Mouse (Mus musculus) hematopoietic stem cell, adult 5-6 weeks (primary cell): Measurements from ENCODE around the gene Wdtc1. TPM values are rescaled to one million over a fixed set of nuclear protein-coding genes. Genes with fewer than 3 reads are reported as not detected.

Source experiments
- ATAC-seq, 2 experiments: fragments of 125-278 bp in 1 of 2; replicated peaks in 1 of 2; 2 replicates each; pipeline ENCODE4 v1.8.0; 2016 to 2017; ENCODE audit warnings: inconsistent platforms in 2 of 2, mild to moderate bottlenecking in 2 of 2, moderate number of reproducible peaks in 2 of 2, low read depth in 1 of 2, moderate TSS enrichment in 1 of 2; ENCODE audit not compliant: low FRiP score in 2 of 2, poor library complexity in 2 of 2, severe bottlenecking in 2 of 2, insufficient read depth in 1 of 2, low TSS enrichment in 1 of 2
- total RNA-seq: library from RNA; stranded (forward); fragments of 172-1452, 232-1000 nt; gene quantifications from 2 replicates; pipeline ENCODE4 v1.2.3, GENCODE M21; 2017

Wdtc1 gene
- total RNA-seq, 1 experiment from 2014 or later = 13.7 TPM

DNA sequence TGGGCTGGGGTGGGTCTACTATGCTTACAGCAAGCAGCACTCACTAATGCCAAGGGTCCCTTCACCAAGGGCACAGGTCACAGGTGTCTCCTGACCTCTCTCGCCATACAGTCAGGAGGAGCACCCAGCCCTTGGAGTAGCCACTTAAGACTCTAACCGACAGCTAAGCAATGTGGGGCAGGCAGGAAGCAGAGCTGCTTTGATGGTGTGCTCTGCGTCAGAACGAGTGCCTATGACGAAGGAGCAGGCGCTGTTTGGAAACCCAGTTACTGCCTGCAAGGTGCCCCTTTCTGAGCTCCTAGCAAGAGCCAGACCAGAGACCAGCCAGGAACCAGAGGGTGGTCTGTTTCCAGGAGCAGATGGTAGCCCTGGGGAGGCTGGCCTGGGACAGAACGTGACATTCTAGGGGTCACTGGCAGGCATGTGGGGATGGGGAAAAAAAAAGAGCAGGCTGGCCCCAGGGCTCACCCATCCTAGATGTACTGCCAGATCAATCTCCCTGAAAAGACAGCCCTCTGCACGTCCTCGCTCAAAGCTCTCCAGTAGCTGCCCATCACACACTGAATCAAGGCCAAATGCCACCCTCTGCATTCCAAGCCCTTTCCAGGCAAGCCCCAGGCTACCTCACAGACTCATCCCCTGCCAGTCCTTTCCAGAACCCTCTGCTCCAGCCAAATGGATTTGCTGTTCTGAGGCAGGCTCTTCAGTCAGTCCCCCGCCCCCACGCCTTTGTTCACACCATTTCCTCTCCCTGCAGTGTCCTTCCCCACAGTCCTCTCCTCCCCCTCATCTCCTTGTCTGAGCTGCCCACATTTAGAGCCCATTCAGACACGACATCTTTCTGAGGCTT lies 54.5 kb downstream of the Wdtc1 start:
- ATAC-seq = no peak

DNA sequence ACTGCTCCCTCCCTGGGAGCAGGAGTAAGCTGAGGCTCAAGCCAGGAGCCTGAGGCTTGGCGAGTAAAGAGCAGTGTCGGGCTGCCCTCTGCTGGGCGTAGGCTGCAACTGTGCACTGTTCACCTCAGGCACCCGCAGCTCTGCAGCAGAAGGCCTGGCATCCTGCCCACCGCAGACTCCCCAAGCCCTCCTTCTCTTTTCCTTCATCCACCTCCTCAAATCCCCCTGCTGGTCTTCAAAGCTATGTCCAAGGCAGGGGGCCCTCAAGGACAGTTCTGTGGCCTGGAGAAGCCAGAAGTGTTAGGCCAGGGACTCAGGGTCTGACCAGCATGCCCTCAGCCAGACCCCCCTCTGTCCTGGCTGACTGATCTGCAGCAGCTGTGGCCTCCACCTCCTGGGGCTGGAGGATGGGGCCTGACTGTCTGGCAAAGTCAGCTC lies 55.5 kb downstream of the Wdtc1 start:
- ATAC-seq = peak; percentile 80 to 89

DNA sequence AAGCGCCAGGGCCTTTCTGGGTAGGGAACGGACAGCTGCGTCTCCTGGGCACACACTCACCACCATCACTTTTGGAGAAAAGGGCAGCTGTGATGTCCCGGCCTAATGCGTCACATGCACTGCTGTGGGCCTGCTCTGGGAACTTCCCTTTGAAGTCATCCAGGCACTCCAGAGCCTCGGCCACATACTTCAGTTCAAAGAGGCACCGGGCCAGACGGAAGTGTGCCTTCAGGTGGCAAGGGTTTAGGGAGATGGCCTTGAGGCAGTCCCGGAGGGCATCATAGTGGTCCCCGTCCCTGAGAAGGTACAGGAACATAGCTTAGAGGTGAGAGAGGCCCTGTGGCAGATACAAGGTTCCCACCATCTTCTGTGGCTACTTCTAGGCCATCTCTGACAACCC lies 55.9 kb downstream of the Wdtc1 start:
- ATAC-seq = no peak; a peak in 1 of 4 replicates

DNA sequence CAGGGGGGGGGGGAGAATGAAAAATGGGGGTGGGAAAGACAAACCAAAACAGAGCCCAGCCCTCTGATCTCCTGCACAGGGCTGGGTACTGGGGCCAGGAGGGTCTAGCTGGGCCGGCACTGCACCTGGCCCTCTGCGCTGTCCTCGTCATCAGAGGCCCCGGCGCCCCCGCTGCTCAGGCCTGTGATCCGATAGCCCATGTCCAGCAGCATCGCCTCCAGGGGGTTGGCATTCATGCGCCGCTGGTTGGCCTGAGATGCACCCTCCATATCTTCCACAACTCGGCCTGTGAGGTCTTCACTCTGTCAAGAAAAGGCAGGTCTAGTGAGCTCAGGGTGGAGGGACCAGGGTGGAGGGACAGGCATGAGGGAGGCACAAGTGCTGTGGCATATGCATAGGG lies 59.2 kb downstream of the Wdtc1 start:
- ATAC-seq = no peak

DNA sequence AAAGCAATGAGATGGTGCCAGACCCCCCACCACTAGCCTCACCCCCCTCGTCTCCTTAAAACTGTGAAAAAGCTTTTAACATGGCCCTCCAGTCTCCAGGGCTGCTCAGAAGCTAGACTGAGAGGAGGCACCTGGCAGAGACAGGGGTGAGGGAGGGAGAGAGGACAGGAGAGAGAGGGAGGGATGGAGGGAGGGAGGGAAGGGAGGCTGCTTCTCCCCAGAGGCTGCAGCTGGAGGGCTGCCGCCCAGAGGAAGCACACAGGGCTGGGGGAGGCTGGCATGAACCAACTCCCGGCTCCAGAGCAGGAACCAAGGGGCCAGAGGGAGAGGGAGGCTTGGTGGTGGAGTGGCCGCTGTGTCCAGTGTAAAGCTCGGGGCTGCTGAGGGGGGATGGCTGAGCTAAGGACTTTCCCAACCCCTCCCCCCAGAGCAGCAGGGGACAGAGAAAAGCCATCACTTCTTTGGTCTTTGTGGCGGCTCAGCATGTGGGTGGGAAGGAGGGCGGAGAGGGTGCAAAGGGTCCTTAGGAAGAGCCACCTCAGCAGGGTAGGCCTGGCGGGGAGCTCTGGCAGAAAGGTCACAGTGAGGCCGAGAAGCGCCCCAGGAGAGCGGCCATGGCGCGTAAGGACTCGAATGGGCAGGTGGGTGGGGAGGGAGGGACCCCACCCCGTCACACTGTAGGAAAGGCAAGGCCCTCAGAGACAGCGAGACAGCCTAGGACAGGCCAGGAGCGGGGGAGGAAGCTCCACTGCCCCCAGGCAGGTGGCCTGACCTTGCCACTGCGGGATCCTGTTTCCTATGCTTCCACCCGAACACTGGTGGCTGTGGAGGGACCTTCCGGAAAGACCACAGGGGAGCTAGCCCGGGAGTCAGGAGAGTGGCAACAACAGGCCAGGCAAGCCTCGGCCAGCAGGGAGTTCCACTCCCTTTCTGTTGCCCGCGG lies 60.1 kb downstream of the Wdtc1 start:
- ATAC-seq = 0 out of 4 replicates have a peak, but pooled peaks of 1 of the 2 experiments have one; percentile 23

DNA sequence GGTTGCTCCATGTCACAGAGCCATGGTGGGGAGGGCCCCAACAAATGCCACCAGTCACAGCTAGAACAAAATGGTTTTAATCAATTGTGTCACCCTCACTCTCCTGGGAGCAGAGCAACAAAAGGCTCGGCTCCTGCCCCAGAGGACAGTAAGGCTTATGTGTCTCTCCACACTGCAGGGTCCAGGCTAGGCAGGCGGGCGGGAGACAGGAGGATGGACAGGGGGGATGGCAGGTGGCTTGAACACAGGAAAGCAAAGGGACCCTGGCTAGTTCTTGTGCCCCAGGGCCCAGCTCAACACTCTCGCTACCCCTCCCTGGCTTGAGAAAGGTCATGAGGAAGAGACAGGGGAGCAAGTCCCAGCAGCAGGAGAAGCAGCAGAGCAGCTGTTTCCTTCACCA lies 60.9 kb downstream of the Wdtc1 start:
- ATAC-seq = 0 out of 4 replicates have a peak, but pooled peaks of 1 of the 2 experiments have one; percentile 12

DNA sequence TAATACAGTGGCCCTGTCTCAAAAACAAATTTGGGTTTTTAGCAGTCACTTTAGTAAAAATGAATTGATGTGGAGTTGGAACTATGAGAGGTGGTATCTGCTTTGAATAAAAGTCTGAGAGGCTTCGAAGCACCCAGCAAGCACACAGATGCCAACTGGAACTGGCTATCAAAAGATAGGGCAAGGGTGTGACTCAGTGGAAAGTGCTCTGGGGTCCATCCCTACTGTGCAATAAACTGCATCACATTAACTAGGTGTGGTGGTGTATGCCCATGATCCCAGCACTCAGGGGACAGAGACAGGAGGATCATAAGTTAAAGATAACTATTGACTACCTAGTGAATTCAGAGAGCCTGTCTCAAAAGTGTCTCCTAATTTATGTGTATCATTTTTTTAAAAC lies 62.0 kb downstream of the Wdtc1 start:
- ATAC-seq = no peak

DNA sequence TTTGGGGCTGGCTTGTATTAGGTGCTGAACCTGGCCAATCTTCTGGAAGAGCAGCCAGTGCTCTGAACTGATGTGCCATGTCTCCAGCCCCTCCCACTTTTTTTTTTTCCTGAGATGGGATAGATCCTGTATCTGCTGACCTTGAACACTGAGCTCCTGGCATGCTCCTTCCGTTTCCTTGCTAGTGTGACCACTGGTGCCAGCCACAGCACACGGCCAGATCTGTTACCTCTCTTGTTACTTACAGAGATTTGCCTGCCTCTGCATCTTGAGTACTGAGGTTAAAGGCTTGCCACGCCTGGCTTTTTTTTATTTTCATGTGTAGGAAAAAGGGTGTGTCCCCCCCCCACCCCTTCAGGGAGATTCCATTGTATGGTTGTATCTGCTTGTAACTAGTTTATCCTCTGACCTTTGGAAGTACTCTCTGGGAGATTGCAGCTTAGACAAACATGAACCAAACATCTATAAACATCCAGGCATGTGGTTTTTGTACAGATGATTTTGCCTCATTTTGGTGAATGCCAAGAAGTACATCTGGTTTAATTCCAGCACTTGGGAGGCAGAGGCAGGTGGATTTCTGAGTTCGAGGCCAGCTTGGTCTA lies 66.7 kb downstream of the Wdtc1 start:
- no peak for ATAC-seq

DNA sequence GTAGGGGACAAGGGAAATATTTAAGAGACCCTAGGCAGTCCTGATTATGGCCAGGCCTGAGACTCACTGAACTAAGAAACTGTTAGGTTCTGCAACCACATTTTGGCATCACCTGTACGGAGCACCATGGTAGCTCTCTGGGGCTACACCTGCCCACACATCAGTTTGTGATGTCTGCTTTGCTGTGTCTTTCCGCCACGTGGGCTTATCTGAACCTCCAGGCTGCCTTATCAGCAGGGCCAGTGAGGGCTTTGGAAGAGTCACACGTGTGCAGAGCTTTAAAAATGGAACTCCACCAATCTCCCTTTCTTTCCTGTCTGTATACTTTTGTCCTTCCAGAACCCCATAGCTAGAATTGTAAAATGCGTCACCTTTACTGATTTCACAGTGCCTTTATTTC lies 67.3 kb downstream of the Wdtc1 start:
- ATAC-seq = peak; percentile 58 to 77; a peak in 3 of 4 replicates

DNA sequence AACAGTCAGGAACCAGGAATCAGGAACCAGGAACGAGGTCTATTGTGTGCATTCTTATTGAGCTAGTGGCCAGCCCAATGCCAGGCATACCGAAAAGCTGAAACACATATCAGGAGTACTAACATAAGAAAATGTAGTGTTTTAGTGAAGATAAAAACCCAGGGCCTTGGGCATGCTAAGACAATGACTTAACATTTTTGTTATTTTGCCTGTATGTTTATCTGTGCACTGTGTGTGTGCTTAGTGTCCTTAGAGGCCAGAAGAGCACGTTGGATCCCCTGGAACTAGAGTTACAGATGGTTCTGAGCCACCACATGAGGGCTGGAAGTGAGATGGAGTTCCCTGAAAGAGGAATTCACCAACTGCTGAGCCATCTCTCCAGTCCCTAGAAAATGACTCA lies 68.0 kb downstream of the Wdtc1 start:
- no peak for ATAC-seq

DNA sequence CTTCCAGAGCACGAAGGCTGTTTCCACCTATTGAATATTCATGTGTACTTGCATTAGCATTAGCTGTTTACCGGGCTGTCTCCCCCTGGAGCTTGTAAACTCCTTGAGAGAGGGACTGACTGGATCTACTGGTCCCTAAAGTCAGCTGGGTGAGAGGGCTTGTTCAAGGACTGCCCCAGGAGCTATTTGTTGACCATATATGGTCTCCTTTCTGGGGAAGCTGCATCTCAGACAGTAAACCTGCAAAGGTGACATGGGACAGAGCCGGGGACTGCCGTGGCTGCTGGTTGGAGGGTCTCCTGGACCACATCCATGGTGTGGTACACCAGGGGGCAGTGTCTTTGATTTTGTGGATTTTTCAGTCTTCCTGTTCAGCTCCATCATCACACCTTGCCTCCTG lies 70.6 kb downstream of the Wdtc1 start:
- ATAC-seq = no peak

DNA sequence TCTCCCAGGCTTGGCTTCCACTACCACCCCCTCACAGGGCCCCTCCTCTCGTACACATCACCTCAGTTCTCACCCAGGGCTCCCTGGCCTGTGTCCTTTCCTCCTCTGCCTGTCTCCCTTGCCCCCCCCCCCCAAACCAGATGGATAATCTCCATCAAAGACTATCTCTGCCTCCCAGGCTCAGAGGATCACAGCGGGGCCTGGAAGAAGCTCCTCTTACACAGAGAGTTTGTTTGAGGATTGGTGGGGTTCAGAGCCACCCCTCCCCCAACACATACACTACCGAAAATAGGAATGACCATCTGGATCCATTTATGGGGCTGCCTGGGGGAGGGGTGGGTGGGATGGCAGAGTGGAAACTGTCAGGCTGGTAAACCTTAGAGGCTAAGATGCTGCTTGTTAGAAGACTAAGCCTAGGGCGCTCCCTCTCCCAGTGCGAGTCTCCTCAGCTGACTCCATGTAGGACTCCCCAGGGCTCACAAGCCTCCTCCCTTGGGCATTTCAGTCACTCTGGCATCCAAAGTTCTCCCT lies 71.3 kb downstream of the Wdtc1 start:
- ATAC-seq = no peak

DNA sequence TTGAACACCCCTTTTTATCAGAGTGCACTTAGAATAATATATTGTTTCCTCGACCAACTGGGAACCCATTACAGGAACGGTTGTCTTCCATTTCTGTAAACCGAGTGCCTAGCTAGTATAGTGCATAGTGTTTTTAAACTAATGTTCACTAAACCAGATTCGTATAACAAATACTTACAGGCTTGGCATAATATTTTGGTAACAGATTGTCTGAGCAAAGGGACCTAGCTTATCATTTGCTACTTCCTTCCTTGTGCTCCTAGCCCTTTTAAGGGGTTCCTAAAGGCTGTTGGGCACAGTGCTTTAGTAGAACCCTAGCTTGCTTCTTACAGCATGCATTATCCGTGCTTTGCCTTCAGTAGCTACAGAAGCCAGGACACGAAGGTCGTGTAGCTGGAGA lies 71.8 kb downstream of the Wdtc1 start:
- no peak for ATAC-seq

DNA sequence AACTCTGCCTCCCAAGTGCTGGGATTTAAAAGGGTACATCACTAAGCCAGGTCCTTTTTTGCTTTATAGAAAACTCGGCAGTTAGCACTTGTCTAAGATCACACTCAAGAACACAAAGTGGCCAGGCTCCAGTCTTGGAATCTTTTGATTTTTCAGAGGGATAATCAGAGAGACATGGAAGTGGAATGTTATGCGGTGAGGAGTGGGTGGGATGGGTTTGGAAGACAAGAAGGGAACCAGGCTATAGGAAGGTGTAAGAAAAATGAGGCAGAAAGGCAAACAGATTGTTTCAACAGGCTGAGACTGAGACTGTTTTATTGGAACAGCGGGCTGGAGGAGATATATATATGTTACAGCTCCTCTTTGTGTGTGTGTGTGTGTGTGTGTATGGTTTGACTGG lies 74.8 kb downstream of the Wdtc1 start:
- no peak for ATAC-seq

DNA sequence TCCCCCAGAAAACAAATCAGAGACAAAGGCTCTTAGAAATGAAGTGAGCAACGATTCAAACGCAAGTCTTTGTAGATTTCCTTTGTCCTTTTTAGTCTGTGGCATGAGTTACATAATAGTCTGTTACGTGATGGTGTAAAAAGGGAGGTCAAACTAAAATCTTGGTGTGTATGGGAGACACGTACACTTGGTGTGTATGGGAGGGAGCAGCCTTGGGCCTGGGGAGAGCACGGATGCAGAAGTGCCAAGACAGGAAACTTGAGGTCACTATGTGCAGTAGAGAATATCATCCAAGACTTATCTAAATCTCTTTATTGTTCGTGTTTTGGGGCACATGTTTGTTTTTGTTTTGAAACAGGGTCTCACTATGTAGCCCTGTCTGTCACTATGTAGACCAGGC lies 75.2 kb downstream of the Wdtc1 start:
- ATAC-seq = peak; percentile 14 to 22; a peak in 2 of 4 replicates

DNA sequence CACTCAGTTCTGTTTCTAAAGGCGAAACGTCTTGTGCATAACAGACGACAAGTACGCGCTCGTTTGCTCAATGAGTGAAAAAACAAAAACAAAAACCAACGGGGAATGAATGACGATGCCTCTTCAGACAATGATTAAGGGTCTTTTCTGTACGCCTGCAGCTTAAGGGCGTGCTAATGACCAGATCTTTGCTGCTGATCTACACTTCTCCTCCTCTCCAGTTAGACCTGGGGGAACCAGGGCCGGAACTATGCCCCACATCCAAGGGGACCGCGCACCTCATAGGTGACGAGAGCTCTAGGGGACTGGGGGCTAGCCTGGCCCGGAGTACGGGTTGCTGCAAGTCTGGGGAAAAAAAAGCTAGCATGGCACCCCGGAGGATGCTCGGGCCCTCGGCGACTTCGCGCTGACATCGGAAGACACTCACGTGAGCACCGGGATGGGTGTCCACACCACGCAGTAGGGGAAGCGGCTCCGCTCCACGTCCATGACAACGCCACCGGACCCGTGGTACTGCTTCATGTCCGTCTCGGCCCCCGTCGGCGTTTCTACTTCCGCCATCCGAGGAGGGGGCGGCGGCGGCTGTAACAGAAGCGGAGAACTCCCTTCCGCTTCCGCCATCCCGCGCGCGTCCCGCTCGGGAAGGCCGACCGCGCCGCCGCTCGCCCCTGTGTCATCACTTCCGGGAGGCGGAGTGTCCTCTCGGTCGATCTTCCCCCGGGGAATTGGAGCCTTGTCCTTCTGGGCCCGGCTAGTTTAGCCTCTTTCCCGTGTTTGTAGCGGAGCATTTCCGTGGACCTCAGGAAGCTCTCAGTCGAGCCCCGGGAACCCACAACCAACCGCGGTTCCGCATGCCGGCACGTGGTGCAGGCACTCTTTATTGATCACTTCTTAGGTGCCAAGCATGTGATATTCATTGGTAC lies 75.9 kb downstream of the Wdtc1 start, which contains the start of gene Tmem222:
Gene Tmem222, minus strand, starts transcription at position 689 of the 923 bp plus-strand sequence.
- peak; percentile 79 to 93 for ATAC-seq
